Mouse (Mus musculus): ENCODE data around the gene Timm50. TPM values are rescaled to one million over a fixed set of nuclear protein-coding genes. Genes with fewer than 3 reads are reported as not detected.

Timm50 gene
- polyA plus RNA-seq, 1 experiment: 40.3 TPM

DNA sequence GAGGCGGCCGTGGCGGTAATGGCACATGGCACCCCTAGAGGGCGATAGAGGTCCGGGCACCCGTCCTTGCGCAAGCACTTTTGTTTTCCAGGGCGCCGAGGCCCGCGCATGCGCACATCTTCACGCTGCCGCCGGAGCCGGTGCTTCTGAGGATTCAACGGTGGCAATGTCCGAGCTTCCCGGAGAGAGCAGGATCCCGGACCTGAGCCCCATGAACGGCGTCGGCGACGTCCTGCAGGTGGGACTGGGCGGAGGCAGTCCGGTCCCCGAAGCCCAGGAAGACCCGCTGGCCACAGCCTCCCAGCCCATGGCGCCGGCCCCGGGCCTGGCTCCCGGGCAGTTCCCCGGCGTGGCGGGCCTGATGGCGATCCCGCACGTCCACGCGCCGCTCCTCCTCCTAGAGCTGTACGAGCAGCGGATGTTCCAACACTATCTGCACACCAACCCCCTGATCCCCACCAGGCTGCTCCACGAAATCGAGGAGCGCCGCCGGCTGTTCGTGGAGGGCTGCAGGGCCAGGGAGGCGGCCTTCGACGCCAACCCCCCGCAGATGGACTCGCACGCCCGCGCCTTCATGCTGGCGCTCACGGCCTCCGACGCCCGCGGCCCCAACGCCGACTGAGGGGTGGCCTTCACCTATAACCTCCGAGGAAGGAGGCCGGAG, 34.1 kb downstream of the Timm50 start, which contains the start of gene Eid2b:
Gene Eid2b (plus strand): TSS at position 125 of the 664 bp plus-strand sequence.
- TF ChIP-seq CTCF (IDR thresholded peaks at IDR 0.05; ENCODE audit: borderline replicate concordance, insufficient read depth, low read length) (peak; percentile 77), POLR2A (IDR thresholded peaks at IDR 0.05; ENCODE audit: low read depth, low read length) (peak; percentile 79)
- H3K27ac ChIP-seq (ENCODE audit: insufficient read depth, low read length): no peak within 1 kb of the TSS
- no peaks in the 10 kb centered on the region for H3K4me1 ChIP-seq (ENCODE audit: control insufficient read depth, insufficient read depth, low read length)
- peak within 1 kb of the TSS; percentile 53 for H3K4me3 ChIP-seq (ENCODE audit: insufficient read depth, low read length)

DNA sequence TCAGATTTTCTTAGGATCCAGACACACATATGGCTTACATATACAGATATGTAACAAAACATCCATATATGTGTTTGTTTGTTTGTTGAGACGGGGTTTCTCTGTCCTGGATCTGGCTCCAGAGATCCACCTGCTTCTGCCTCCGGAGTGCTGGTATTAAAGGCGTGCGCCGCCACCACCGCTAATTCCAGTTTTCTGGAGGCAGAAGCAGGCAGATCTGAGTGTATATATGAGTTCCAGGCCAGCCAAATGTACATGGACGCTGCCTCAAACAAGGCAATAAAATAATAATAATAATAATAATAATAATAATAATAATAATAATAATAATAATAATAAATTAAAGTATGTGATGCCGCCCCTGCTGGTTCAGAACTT, 34.6 kb downstream of the Timm50 start:
- no peak overlapping the region for H3K4me3 ChIP-seq (ENCODE audit: insufficient read depth, low read length)
- no peaks in the 10 kb centered on the region for H3K4me1 ChIP-seq (ENCODE audit: control insufficient read depth, insufficient read depth, low read length)
- H3K27ac ChIP-seq (ENCODE audit: insufficient read depth, low read length): no peak overlapping the region
- TF ChIP-seq POLR2A (IDR thresholded peaks at IDR 0.05; ENCODE audit: low read depth, low read length) (no peak), CTCF (IDR thresholded peaks at IDR 0.05; ENCODE audit: borderline replicate concordance, insufficient read depth, low read length) (no peak)

DNA sequence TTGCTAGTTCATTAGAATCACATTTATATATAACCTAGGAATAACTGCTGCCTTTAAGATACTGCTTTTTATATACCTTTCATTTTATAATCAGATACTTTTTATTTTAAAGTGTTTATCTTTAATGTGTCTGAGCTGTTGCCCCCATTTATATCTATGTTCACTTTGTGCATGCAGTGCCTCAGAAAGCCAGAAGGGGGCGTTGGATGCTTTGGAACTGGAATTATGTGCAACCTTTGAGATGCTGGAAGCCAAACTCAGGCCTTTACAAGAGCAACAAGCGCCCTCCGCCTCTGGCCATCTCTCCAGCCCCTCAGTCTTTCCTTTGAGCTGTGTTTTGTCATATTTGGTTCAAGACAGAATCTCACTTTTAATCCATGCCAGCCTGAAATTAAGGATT, 40.1 kb downstream of the Timm50 start:
- no peak for TF ChIP-seq CTCF (IDR thresholded peaks at IDR 0.05; ENCODE audit: borderline replicate concordance, insufficient read depth, low read length)
- TF ChIP-seq POLR2A (IDR thresholded peaks at IDR 0.05; ENCODE audit: low read depth, low read length): no peak
- no peak overlapping the region for H3K4me3 ChIP-seq (ENCODE audit: insufficient read depth, low read length)
- no peak overlapping the region for H3K27ac ChIP-seq (ENCODE audit: insufficient read depth, low read length)
- peaks cover 2% of the 10 kb centered on the region; the same call in 1 of the 2 replicates for H3K4me1 ChIP-seq (ENCODE audit: control insufficient read depth, insufficient read depth, low read length)

DNA sequence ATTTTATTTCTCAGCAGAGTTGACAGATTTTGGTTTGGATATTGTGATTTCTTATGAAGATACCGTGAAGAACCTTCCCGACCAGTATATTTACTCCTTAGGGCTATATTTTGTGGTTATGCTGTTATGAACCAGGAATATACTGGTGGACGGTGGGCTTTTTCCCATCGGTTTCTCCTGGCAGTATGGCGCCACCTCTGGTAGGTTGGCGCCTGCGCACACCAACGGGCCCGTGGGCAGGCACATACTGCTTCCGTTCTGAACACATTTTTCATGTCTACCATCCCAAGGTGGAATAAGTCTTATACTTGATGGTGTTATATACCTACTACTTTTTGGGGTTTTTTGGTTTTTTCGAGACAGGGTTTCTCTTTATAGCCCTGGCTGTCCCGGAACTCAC, 42.5 kb downstream of the Timm50 start:
- H3K4me3 ChIP-seq (ENCODE audit: insufficient read depth, low read length): no peak overlapping the region
- peaks cover 2% of the 10 kb centered on the region; the same call in 1 of the 2 replicates for H3K4me1 ChIP-seq (ENCODE audit: control insufficient read depth, insufficient read depth, low read length)
- H3K27ac ChIP-seq (ENCODE audit: insufficient read depth, low read length): no peak overlapping the region
- TF ChIP-seq POLR2A (IDR thresholded peaks at IDR 0.05; ENCODE audit: low read depth, low read length) (no peak), CTCF (IDR thresholded peaks at IDR 0.05; ENCODE audit: borderline replicate concordance, insufficient read depth, low read length) (0 out of 2 replicates have a peak, but pooled peaks have one; percentile 11)

DNA sequence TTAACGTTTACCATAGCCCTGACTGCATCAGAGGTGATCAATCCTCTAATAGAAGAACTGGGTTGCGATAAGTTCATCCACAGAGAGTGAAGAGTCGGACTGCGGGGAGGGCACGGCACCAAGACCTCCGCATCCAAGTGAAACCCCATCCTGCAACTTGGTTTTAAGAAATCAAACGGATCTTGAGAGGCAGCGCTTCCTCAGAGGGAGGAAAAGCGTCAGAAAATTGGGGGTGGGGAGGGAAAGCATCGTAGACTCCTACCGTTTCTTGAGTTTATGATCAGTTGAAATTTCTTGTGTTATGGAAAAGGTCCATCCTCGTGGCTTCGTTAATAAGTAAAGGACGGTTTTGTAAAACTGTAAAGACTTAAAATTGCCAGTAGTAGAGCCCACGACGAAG, 43.3 kb downstream of the Timm50 start:
- H3K4me1 ChIP-seq (ENCODE audit: control insufficient read depth, insufficient read depth, low read length): peaks cover 2% of the 10 kb centered on the region; the same call in 1 of the 2 replicates
- peak overlapping the region; percentile 2; the same call in 1 of the 2 replicates for H3K27ac ChIP-seq (ENCODE audit: insufficient read depth, low read length)
- TF ChIP-seq CTCF (IDR thresholded peaks at IDR 0.05; ENCODE audit: borderline replicate concordance, insufficient read depth, low read length) (no peak), POLR2A (IDR thresholded peaks at IDR 0.05; ENCODE audit: low read depth, low read length) (0 out of 2 replicates have a peak, but pooled peaks have one; percentile 15)
- H3K4me3 ChIP-seq (ENCODE audit: insufficient read depth, low read length): peak overlapping the region; percentile 70

DNA sequence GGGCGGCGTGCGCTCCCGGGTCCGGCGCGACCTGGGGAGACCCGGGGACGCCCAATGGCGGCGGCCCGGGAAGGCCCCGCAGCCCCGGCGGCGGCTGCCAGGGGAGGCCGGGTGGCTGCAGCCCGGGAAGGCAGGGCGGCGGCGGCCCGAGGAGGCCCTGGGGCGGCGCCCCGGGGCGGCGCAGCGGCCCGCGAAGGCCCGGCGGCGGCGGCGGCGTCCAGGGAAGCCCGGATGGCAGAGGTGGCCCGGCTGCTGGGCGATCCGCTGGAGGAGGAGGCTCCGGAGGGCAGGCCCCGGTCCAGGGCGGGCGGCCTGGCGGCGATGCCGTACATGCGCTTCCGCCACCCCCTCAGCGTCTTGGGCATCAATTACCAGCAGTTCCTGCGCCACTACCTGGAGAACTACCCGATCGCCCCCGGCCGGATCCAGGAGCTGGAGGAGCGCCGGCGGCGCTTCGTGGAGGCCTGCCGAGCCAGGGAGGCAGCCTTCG, 43.8 kb downstream of the Timm50 start:
- H3K27ac ChIP-seq (ENCODE audit: insufficient read depth, low read length): peak overlapping the region; percentile 2; the same call in 1 of the 2 replicates
- H3K4me1 ChIP-seq (ENCODE audit: control insufficient read depth, insufficient read depth, low read length): peaks cover 2% of the 10 kb centered on the region; the same call in 1 of the 2 replicates
- H3K4me3 ChIP-seq (ENCODE audit: insufficient read depth, low read length): peak overlapping the region; percentile 70
- no peak for TF ChIP-seq CTCF (IDR thresholded peaks at IDR 0.05; ENCODE audit: borderline replicate concordance, insufficient read depth, low read length)
- no peak for TF ChIP-seq POLR2A (IDR thresholded peaks at IDR 0.05; ENCODE audit: low read depth, low read length)

DNA sequence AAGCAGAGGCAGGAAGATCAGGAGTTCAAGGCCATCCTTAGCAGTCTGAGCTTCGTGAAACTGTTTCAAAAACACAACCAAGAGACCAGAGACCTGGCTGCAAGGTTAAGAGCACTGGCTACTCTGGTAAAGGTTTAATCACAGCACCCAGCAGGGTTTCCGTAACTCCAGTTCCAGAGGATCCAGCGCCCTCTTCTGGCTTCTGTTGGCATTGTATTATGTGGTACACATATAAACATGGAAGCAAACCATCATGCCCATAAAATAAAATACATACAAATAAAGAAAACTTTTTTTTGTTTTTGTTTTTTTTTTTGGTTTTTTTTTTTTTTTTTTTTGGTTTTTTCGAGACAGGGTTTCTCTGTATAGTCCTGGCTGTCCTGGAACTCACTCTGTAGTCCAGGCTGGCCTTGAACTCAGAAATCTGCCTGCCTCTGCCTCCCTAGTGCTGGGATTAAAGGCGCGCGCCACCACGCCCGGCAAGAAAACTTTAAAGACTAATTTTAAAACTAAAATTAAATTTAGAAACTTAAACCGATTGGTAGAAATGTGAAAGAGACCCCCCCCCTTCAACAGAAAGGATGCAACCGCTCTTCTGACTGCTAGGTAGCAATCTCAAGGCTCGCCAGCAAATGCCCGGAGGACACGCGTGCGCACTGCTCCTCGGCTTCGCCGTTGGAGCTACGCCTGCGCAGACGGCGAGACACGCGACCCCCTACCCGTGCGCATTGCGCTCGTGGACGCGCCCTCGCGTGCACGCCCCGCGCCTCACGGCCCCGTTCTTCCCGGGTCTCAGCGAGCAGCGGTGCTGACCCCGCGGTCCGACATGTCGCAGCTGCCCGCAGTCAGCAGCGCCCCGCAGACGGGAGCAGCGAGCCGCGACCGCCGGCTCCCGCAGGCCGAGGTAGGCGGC, 44.5 kb downstream of the Timm50 start, which contains the start of gene Eid2:
Gene Eid2 (plus strand): TSS at position 753 of the 913 bp plus-strand sequence.
- peak; percentile 92 for TF ChIP-seq POLR2A (IDR thresholded peaks at IDR 0.05; ENCODE audit: low read depth, low read length)
- no peak for TF ChIP-seq CTCF (IDR thresholded peaks at IDR 0.05; ENCODE audit: borderline replicate concordance, insufficient read depth, low read length)
- Histone ChIP-seq H3K4me1 (ENCODE audit: control insufficient read depth, insufficient read depth, low read length) (peaks cover 2% of the 10 kb centered on the region; the same call in 1 of the 2 replicates), H3K4me3 (ENCODE audit: insufficient read depth, low read length) (peak within 1 kb of the TSS; percentile 70), H3K27ac (ENCODE audit: insufficient read depth, low read length) (peak within 1 kb of the TSS; percentile 2; the same call in 1 of the 2 replicates)

DNA sequence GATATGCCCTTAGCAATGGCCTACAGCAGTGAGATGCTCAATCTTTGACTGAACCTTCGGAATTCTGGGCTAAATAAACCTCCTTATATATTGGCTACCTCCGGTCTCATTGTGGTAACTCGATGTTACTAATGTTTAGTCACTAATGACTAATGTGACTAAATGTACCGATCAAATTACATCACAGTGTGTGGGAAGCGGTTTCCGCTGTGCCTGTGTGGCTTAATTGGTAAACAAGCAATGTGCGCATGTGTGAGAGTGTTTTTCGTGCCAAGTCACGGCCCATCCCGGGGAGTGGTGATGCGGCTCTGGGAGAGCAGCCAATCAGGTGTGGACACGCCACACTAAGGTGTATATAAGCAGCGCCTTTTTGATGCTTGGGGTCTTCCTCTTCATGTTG, 46.5 kb downstream of the Timm50 start:
- H3K4me1 ChIP-seq (ENCODE audit: control insufficient read depth, insufficient read depth, low read length): peaks cover 2% of the 10 kb centered on the region; the same call in 1 of the 2 replicates
- no peak overlapping the region for H3K27ac ChIP-seq (ENCODE audit: insufficient read depth, low read length)
- no peak overlapping the region for H3K4me3 ChIP-seq (ENCODE audit: insufficient read depth, low read length)
- no peak for TF ChIP-seq POLR2A (IDR thresholded peaks at IDR 0.05; ENCODE audit: low read depth, low read length)
- no peak for TF ChIP-seq CTCF (IDR thresholded peaks at IDR 0.05; ENCODE audit: borderline replicate concordance, insufficient read depth, low read length)

DNA sequence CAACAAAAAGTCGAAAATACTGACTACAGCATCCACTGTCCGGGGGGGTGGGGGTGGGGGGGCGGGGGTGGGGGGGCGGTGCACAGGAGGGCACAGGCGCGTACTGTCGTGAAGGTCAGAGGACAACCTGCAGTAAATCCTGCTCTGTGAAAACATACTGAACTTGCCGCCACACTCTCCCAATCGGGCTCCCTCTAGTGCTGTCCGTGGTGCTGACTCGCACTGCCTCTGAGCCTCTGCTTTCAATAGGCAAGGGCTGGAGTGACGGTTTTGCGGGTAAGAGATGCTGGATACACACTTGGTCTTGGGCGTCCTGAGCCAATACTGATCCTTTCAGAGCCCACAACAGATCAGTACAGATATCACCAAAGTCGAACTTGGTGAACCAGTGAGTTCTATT, 48.1 kb downstream of the Timm50 start:
- H3K27ac ChIP-seq (ENCODE audit: insufficient read depth, low read length): no peak overlapping the region
- no peak overlapping the region for H3K4me3 ChIP-seq (ENCODE audit: insufficient read depth, low read length)
- TF ChIP-seq POLR2A (IDR thresholded peaks at IDR 0.05; ENCODE audit: low read depth, low read length): no peak
- TF ChIP-seq CTCF (IDR thresholded peaks at IDR 0.05; ENCODE audit: borderline replicate concordance, insufficient read depth, low read length): no peak
- H3K4me1 ChIP-seq (ENCODE audit: control insufficient read depth, insufficient read depth, low read length): no peaks in the 10 kb centered on the region

All from embryonic fibroblast, embryonic 13.5 days (primary cell).